Mouse (Mus musculus) spleen, adult 2 months (tissue): Measurements from ENCODE around the gene Fancl.

Source experiments
- CTCF ChIP-seq: fragments of 200-500 bp; IDR thresholded peaks from 2 replicates; pipeline ENCODE4 v1.5.1; 2011; ENCODE audit warnings: mild to moderate bottlenecking, inconsistent platforms; ENCODE audit not compliant: insufficient read depth, insufficient read length, insufficient replicate concordance; ENCODE audit errors: extremely low read depth
- POLR2A ChIP-seq: fragments of 200-500 bp; IDR thresholded peaks from 2 replicates; pipeline ENCODE4 v1.6.1; 2011; ENCODE audit warnings: low read depth, low read length, inconsistent platforms

GRCm38 (mm10) chr11:26378074-26378473 lies 7.9 kb upstream of the Fancl start:
- no peak for TF ChIP-seq POLR2A
- no peak for TF ChIP-seq CTCF
